Mouse (Mus musculus): ENCODE results near the gene Tjap1. TPM values are rescaled to one million over a fixed set of nuclear protein-coding genes. Genes with fewer than 3 reads are reported as not detected.

Gene Tjap1
- total RNA-seq, 2 experiments from 2014 or later = 37.1 to 40.5 TPM

GRCm38 (mm10) chr17:46210550-46210949, 72.3 kb downstream of the Tjap1 start:
- DNase-seq (ENCODE audit: low spot score) = no peak

More at GRCm38 (mm10) chr17:46210550-46210949, 72.3 kb downstream of the Tjap1 start:
- intact Hi-C loops (cut with DNase I) = no loop called here

Small RNA genes within 50 kb of the gene (microRNA-seq; reads per million reads assigned to microRNA genes)
- gene Mir693 = not detected

Other genes starting within 250 kb of the Tjap1 start
- gene Mrps18a, start 172.0 kb downstream of the Tjap1 start, total RNA-seq (2021) = 100 to 1,000 TPM; 121 to 134 TPM
- 1 to 10 TPM; 1.1 to 1.2 TPM for gene Rsph9, start 138.8 kb downstream of the Tjap1 start, total RNA-seq (2021)
- 10 to 100 TPM; 17.2 to 22.4 TPM for gene Mad2l1bp, start 129.5 kb downstream of the Tjap1 start, total RNA-seq (2021)
- 10 to 100 TPM; 67.5 to 70.6 TPM for gene Gtpbp2, start 122.0 kb downstream of the Tjap1 start, total RNA-seq (2021)
- 1 to 10 TPM; 8.6 to 9.4 TPM for gene Polh, start 80.4 kb downstream of the Tjap1 start, total RNA-seq (2021)
- 10 to 100 TPM; 19.6 to 21.3 TPM for gene Xpo5, start 80.2 kb downstream of the Tjap1 start, total RNA-seq (2021)
- 10 to 100 TPM; 20.9 to 26.1 TPM for gene Polr1c, start 35.0 kb downstream of the Tjap1 start, total RNA-seq (2021)
- gene Yipf3, start 34.9 kb downstream of the Tjap1 start, total RNA-seq (2021) = 10 to 100 TPM; 81.8 to 82.6 TPM
- gene Lrrc73, start 29.5 kb downstream of the Tjap1 start, total RNA-seq (2021) = under 1 TPM; 0.20 to 0.26 TPM
- gene Dlk2, start 14.4 kb upstream of the Tjap1 start, total RNA-seq (2021) = under 1 TPM; 0.39 to 0.49 TPM
- 1 to 10 TPM; 4.2 to 4.6 TPM for gene Abcc10, start 45.3 kb upstream of the Tjap1 start, total RNA-seq (2021)
- gene Zfp318, start 100.7 kb upstream of the Tjap1 start, total RNA-seq (2021) = 10 to 100 TPM; 16.5 to 18.8 TPM
- under 1 TPM in 1 of 2 experiments, not detected in 1; 0.62 TPM for gene Crip3, start 145.9 kb upstream of the Tjap1 start, total RNA-seq (2021)
- gene Slc22a7, start 155.4 kb upstream of the Tjap1 start, total RNA-seq (2021) = not detected
- gene Ttbk1, start 204.6 kb upstream of the Tjap1 start, total RNA-seq (2021) = under 1 TPM; 0.20 to 0.34 TPM
- gene Dnph1, start 213.7 kb upstream of the Tjap1 start, total RNA-seq (2021) = 1 to 10 TPM; 1.1 to 2.4 TPM

Data from heart, postnatal 25 days (tissue).